Mouse (Mus musculus) left cerebral cortex, postnatal 10 days (tissue): ENCODE data around the gene Cmtm6. TPM values are rescaled to one million over a fixed set of nuclear protein-coding genes. Genes with fewer than 3 reads are reported as not detected.
"Not testable (repeated sequence)": the region's sequence is repeated elsewhere in the genome, so short reads cannot be mapped to it uniquely, and the experiment has no call there.

ENCODE experiments used
- DNase-seq, 2 experiments: peaks; one replicate each; pipeline ENCODE4 v3.0.0; 2021 to 2022; ENCODE audit warnings: low spot score in 2 of 2, mixed read lengths in 1 of 2; ENCODE audit errors: extremely low spot score in 1 of 2
- intact Hi-C: fragments of 180-260 bp; cut with DNase I; formaldehyde crosslinking; loops from one replicate; pipeline ENCODE4 v1.15.1; 2025
- total RNA-seq, 2 experiments: library from RNA; stranded (reverse); gene quantifications; 2 replicates each; pipeline ENCODE4 v1.2.3; 2021

Cmtm6 gene
- 10 to 100 TPM; 24.5 to 25.5 TPM for total RNA-seq

DNA sequence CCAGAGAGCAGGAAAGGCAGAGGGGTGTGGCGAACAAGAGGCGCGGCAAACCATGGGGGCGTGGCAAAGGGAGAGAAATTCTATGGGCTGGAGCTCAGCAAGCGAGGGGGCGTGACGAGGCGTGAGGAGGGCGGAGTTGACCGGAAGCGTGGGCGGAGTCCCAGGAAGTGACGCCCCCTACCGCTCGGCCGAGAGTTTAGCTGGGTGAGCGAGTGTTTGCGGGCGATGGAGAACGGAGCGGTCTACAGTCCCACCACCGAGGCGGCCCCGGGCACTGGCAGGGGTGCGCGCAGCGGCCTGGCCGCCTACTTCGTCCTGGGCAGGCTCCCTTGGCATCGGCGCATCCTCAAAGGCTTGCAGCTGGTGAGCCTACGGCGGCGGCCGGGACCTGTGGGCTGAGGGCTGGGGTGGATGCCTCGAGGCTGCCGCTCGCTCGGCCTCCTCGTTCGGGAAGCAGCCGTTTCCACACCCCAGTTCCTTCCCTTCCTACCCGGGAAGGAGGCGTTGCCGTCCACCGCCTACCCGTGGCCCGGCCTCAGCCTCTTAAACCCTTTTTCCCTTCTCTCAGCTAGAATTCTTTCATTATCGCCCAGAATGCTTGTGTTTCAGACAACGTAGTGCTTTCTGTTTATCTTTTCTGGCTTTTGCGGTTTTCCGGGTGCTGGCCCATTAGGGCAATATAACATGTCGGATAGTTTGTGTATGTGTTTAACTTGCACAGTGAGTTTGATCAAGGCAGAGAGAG is at the start of gene Cmtm6:
Gene Cmtm6 (plus strand): TSS at position 106 of the 745 bp plus-strand sequence.
- intact Hi-C loops, result no loop called here
- peak; percentile 93 to 98 for DNase-seq

DNA sequence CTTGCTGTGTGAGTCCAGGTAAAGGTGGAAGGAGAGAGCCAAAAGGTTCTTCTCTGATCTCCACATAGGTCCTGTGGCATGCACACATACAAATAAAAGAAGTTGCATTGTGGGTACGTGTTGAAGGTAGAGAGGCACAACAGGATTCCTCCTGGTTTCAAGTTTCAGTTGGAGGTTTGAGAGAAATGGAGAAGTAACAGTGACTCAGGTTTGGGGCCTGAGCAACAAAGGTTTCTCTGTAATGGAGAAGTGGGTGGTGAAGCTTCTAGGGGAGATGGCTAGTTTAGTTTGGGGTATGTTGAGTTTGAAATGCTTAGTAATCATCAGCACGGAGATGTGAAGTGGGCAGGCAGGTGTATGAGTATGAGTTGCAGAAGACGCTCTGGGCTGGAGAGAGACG is 48.7 kb upstream of the Cmtm6 start:
- intact Hi-C loops, result no loop called here
- no peak for DNase-seq

DNA sequence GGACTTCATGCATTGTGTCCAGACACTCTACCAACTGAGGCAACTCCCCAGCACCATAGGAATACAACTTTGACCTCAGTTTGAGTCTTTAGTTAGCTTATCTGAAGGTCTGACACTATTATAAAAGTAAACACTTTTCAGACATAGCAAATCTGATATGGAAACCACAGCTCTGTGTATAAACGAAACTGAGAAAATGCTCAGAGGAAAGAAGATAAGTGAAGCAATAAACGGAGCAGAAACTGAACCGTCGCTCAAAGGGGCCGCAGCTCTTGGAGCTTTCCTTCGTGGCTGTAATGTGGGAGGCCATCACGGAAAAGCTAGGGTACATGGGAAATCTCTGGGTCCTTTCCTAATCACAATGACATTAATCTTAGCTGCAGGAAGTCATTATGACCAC is 44.7 kb upstream of the Cmtm6 start:
- intact Hi-C loops, result loop anchor here (5.0 kb wide), 1 partner anchor 39 kb away; no protein-coding TSS in a partner anchor

DNA sequence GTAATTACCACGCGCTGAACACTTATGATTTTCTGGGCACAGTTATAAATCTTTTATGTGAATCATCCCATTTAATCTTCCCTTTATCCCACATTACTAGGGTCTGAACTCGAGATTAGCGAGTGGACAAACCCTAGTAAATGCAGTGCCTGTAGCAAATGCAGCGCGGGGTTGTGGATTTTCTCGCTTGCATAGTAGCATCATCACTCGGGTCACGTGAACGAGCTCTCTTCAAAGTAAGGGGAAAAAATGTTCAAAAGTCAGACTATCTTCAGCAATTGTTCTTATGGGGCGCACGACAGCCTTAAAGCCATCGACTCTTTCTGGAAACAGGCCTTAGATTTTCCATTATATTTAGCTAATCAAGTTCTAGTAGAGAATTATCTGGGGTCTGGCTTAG is 43.3 kb upstream of the Cmtm6 start:
- intact Hi-C loops, result loop anchor here (5.0 kb wide), 1 partner anchor 40 kb away; no protein-coding TSS in a partner anchor
- DNase-seq, result no peak

More for the DNA sequence above, 44.7 kb upstream of the Cmtm6 start:
- DNase-seq, result no peak

DNA sequence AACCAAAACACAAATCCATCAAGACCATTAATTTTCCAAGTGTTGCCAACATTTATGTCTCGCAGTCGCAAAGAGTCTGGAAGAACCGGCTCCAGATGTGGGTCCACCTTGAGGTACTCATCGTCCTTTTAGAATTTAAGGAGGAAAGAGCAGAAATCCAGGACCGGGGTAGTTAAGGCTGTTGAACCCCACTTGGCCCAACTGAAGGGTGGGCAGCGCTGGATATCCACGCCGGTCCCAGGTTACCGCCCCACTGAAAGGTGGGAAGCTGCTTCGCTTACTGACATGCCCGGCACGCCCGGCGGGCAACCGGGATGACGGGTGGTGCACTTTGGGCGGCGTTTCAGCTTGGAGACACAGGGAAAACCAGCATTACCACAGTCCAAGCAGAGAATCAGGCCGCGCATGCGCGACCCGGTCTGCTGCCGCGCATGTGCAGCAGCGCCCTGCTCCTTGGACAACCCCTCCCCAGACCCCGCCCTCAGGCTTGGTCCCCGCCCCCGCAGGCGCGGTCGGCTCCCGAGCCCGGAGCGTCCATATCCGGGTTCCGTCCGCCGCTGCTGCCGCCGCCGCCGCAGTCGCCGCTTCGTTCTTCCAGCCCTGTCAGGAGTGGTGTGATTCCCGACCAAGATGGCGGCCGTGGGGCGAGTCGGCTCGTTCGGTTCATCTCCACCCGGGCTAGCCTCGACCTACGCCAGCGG is 42.5 kb upstream of the Cmtm6 start, which contains the start of gene Dync1li1:
Gene Dync1li1 (plus strand): TSS at position 539 of the 701 bp plus-strand sequence.
- intact Hi-C loops, result loop anchor here (5.0 kb wide), 1 partner anchor 41 kb away; no protein-coding TSS in a partner anchor
- DNase-seq, result peak; percentile 96 to 98

DNA sequence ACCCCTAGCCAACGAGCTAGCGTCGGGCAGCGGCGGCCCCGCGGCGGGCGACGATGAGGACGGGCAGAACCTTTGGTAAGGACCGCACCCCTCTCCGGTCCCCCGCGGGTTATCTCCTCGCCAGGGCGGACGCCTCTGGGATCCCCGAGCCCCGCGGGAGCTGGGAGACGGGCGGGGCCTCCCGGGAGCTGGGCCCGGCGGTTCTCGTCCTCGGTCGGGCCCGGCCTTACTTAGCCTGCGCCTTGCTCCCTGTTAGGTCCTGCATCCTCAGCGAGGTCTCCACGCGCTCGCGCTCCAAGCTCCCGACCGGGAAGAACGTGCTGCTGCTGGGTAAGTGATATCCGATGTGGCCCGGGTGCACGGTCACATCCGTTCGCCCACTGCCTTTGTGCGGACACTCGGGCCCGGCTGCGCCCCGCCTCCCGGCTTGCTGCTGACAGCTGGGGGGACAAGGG is 41.9 kb upstream of the Cmtm6 start:
- intact Hi-C loops, result loop anchor here (5.0 kb wide), 1 partner anchor 42 kb away; no protein-coding TSS in a partner anchor
- DNase-seq, result peak in 1 of 2 experiments; percentile 68

DNA sequence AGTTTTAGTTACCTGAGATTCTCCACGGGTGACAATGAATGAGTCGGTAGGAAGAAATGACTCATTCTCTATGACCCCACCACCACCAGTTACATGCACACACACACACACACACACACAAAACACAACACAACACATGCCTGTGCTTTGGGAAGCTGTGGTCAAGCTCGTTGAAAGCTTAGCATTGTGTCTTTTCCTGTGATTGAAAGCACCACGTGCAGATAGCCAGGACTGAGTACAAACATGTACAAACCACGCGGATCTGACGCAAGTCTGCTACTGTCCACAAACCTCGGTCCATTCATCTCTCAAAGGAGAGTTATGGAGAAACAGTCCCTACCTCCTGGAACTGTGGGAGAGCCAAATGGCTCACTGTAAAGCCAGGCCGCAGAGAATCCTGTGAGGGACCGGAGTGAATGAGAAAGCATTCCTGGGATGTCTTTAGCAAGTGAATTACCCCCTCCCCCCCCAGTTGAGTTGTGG is 40.8 kb upstream of the Cmtm6 start:
- DNase-seq, result no peak
- intact Hi-C loops, result no loop called here

DNA sequence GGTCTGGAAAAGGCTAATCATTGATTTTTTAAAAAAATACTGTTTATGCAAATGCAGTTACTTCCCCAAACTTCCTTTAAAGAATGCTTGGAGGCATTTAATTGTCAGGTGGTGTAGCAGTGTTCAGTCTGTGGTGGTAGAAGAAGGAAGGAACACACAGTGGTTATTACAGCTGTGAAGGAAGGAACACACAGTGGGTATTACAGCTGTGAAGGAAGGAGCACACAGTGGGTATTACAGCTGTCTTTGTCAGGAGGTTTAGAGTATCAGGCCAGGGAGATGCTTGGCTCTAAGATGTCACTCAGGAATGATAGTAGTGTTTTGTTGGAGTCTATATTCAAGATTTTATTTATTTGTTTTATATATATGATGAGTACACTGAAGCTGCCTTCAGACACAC is 39.8 kb upstream of the Cmtm6 start:
- intact Hi-C loops, result no loop called here
- DNase-seq, result no peak

DNA sequence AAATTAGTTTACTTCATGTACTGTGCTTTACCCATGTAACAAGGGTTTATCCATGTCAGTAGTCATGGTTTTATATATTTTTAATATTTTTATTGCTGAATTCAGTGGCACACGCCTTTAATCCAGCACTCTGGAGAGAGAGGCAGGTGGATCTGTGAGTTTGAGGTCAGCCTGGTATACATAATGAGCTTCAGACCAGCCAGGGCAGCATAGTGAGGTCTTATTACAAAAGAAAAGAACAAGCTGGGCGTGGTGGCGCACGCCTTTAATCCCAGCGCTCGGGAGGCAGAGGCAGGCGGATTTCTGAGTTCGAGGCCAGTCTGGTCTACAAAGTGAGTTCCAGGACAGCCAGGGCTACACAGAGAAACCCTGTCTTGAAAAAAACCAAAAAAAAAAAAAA is 35.3 kb upstream of the Cmtm6 start:
- intact Hi-C loops, DNase-seq: not testable (repeated sequence)

DNA sequence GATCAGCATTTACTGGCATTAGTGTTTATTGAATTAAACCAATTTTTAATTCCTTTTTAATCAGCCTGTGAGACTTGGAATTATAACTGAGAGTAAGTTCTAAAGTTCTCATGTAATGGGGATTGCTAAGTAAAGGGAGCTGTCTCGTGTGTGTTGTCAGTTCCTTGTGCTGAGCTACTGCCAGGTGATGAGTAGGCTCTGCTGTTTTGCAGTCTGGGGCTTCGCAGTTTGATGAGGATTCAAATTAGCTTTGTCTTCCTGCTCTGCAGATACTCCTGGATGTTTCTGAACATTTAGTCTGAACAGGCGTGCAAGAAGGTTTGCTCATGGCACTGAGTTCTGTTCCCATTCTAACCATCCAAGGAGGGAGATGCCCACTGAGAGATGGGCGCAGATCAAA is 33.8 kb upstream of the Cmtm6 start:
- no peak for DNase-seq
- intact Hi-C loops, result no loop called here

DNA sequence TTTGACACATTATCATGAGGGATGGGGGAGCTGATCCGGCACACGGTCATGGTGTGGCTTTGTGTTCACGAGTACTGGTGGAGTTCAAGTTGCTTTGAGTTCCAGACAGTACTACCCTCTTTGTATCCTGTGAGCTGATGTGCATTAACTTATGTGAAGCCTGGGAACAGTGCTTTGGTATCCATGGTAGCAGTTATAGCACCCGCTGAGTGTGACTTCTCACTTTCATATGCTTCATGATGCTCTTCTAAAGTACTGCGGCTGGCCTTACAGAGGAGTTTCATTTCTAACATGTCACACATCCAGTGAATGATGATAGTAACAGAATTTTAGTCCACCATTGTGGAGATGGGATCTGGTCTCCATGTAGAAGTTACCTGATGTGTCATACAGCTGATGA is 33.0 kb upstream of the Cmtm6 start:
- intact Hi-C loops, result no loop called here
- DNase-seq, result no peak

DNA sequence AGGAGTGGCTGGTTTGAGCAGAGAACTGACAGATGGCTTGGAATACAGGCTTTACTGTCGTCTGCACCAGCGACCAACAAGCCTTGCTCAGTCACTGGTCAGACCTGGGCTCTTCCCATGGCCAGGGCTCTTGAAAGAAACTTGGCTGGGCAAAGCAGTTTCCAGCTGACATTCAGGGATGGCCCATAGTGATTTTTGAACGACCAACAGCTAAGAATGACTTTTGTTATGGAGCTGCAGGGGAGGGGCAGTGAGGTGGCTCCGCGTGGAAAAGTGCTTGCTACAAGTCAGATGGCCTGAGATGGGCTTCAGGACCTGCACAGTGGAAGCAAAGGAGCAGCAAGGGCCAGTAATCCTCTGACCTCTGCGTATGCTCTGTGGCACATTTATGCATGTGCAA is 31.7 kb upstream of the Cmtm6 start:
- no peak for DNase-seq
- intact Hi-C loops, result no loop called here

DNA sequence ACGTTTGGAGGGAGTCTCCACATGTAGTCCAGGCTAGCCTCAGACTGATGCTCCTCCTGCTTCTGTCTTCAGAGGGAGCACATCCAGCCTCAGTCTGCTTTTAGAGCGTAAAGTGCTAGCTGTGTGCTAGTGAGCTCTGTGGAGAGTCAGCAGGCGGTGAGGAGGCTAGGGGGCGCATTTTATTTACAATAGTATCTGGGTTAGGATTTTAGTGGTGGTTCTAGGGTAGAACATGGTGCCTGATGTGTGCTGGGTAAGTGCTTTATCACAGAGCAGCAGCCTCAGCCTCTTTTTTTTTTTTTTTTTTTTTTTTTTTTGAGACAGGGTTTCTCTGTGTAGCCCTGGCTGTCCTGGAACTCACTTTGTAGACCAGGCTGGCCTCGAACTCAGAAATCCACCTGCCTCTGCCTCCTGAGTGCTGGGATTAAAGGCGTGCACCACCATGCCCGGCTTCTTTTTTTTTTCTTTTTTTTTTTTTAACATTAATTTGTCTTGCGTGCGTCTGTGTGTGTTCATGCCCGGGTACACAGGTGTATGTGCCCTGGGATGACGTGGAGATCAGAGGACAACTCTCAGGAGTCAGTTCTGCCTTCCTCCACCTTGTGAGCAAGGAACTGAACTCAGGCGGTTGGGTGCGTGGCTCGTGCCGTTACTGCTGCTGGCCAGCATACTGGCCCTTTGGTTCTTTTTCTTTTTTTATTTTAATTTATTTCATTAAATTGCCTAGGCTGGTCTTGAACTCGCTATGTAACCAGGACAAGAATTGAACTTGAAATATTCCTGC is 30.8 kb upstream of the Cmtm6 start:
- intact Hi-C loops, result no loop called here
- DNase-seq, result no peak

DNA sequence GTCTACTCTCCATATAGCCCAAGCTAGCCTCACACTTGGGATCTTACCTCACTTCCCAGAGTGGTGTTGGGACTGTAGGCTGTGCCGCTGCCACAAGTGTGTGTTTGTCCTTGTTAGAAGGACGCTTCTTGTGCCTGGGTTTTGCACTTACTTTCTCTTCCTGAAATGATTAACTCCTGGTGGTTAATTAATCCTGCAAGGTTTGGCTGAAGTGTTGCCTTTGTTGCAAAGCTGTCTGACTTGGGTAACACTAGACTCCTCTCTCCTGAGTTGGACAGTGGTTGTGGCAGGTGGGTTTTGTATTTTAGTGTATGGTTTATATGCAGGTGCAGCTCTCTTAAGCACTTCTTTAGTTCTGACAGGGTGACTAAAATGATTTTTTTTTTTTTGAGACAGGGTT is 29.9 kb upstream of the Cmtm6 start:
- no peak for DNase-seq
- intact Hi-C loops, result no loop called here

DNA sequence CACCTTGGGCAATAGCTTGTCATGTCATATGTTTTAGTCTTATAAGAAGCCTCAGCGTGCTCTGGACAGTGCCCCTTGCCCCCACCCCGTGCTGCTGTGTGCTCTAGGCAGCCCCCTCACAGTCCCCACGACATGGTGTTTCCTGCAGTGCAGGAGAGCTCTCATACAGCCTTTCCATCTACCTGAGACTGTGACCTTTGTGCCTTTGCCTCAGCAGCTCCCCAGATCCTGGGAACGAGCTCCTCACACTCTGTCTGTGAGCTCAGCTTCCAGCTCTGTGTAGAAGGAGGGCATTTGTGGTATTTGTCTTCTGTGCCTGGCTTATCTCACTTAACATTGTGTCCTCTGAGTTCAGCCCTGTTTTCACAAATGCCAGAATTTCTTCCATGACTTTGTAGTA is 29.0 kb upstream of the Cmtm6 start:
- no peak for DNase-seq
- intact Hi-C loops, result no loop called here

DNA sequence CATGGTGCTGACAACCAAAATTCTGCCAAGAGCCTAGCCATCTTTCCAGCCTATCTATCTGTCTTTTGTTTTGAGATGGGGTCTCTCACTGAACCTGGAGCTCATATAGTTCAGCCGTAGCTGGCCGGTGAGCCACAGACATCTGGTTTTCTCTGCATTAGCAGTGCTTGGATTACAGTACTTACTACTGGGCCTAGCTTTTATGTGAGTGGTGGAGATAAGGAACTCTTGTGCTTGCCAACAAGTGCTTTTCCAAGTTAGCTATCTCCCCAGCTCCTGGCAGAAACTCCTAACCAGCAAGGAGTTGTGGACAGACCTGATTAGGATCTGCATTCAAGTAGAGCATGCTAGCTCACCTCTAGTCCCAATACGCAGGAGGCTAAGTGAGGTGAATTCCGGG is 23.1 kb upstream of the Cmtm6 start:
- no peak for DNase-seq
- intact Hi-C loops, result no loop called here

DNA sequence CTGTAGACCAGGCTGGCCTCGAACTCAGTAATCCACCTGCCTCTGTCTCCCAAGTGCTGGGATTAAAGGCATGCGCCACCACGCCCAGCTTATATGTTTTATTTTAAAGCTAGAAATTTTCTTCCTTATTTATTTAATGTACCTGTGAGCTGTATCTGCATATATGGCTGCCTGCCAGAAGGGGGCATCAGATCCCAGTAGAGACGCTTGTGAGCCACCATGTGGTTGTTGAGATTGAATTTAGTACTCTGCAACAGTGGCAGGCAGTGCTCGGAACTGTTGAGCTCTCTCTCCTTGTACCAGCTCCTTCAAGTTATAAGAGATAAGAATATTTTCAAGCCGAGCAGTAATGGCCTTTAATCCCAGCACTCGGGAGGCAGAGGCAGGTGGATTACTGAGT is 20.6 kb upstream of the Cmtm6 start:
- intact Hi-C loops, result no loop called here
- peak in 1 of 2 experiments; percentile 51 for DNase-seq

DNA sequence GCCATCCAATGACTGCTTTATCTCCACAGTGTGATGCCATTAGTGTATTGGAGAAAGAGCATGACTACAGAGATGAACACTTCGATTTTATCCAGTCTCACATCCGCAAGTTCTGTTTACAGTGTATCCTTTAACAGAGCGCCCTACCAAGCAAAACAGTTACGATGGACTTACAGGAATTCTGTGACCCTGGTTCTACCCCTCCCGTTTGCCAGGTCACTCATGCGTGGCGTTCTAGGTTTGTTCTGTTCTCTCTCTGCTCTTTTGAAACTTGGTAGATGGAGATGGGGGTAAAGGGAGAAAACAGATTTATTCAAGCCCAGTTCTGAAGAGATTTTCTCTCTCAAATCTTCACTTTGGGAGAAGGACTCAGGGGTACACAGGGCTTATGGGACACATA is 17.4 kb upstream of the Cmtm6 start:
- intact Hi-C loops, result no loop called here
- DNase-seq, result no peak

DNA sequence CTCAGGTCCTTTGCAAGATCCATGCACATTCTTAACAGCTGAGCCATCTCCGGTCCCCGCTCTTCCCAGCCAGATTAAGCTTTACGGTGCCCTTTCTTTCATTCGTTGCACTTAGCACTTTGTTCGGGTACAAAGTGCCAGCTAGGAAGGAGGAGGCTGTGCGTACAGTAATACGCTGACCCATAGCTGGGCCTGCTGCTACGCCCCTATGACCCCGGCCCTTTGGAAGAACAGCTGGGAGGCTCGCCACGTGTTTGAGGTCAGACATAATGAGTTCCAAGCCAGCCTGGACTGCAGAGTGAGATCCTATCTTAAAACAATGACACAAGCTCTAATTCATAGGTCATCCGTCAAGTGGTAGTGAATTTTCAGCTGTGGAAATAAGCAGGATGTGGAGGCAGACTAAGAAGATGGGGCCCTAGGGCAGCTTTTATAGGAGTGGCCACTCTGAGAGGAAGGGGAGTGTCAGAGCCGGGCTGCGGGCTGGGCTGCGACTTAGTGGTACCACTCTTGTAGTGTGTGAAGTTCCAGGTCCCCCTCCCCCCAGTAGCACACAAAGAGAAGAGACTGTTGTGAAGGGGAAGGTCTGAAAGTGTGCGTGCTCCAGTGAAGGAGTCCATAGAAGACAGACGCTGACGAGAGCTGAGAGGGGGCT is 14.1 kb upstream of the Cmtm6 start:
- intact Hi-C loops, result no loop called here
- no peak for DNase-seq
